Mouse (Mus musculus): ENCODE data around the gene Nanos1. TPM values are rescaled to one million over a fixed set of nuclear protein-coding genes. Genes with fewer than 3 reads are reported as not detected.

Nanos1 gene
- 1.2 and 1.4 TPM in 2 replicates for polyA plus RNA-seq (2014; fragmentation: Nextera tagmentation; extraction: Ambion mirVana)

DNA sequence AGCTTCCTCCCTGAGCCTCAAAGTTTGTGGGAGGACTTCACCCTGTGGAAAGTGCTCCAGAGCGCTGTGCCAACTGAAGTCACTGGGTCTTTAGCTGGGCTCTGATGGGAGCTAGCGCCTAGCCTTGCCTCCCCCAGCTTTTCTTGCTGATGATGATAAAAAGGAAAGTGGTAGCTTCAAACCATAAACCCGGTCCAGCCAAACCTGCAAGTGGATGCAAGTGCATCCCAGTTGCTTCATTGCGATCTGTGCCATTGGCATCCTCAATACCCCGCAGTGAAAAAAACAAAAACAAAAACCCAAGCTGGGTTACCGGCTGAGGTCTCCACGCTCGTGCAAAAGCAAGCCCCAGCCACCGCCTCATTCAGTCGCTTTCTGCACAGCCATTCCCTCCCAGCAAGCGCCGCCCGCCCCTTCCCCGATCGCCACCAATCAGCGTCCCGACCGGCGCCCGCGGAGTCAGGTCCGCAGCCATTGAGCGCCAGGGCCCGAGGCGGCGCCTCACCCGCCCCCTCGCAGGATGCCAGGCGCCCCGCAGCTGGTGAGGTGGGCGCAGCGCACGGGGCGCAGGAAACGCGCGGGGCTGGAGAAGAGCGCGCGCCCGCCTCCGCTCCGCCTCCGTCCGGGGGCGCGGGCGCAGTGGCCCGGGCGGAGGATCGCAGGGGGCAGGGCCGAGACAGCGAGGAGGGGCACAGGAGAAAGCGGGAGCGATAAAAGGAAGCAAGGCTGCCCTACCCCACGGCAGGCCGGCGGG, at the start of gene Nanos1:
Nanos1 (plus strand) TSS at position 550 of the 754 bp plus-strand sequence.
- H3K4me1 ChIP-seq (replicated peaks; ENCODE audit: control insufficient read depth, insufficient read depth, low read length): peaks cover 4% of the 10 kb centered on the region
- under 1% methylated on average over 58 of the region's 58 CpGs for WGBS
- H3K4me2 ChIP-seq: peak within 1 kb of the TSS; percentile 97
- ATAC-seq (replicated peaks; ENCODE audit: low FRiP score): peak; percentile 91
- H3K9me3 ChIP-seq (ENCODE audit: control insufficient read depth, low read length): no peaks in the 10 kb centered on the region
- peak; percentile 90 for DNase-seq (ENCODE audit: low spot score)
- H3K9ac ChIP-seq (ENCODE audit: low read depth, low read length): peak within 1 kb of the TSS; percentile 67
- H3K36me3 ChIP-seq (ENCODE audit: control insufficient read depth, insufficient read depth, low read length): peaks cover 4% of the 10 kb centered on the region; the same call in 1 of the 2 replicates
- peak within 1 kb of the TSS; percentile 73 for H3K4me3 ChIP-seq (ENCODE audit: low read depth, low read length)
- no peak within 1 kb of the TSS for H3K27ac ChIP-seq (ENCODE audit: low read depth, low read length)
- H3K27me3 ChIP-seq (replicated peaks; ENCODE audit: control insufficient read depth, insufficient read depth, low read length): peaks cover 3% of the 10 kb centered on the region

DNA sequence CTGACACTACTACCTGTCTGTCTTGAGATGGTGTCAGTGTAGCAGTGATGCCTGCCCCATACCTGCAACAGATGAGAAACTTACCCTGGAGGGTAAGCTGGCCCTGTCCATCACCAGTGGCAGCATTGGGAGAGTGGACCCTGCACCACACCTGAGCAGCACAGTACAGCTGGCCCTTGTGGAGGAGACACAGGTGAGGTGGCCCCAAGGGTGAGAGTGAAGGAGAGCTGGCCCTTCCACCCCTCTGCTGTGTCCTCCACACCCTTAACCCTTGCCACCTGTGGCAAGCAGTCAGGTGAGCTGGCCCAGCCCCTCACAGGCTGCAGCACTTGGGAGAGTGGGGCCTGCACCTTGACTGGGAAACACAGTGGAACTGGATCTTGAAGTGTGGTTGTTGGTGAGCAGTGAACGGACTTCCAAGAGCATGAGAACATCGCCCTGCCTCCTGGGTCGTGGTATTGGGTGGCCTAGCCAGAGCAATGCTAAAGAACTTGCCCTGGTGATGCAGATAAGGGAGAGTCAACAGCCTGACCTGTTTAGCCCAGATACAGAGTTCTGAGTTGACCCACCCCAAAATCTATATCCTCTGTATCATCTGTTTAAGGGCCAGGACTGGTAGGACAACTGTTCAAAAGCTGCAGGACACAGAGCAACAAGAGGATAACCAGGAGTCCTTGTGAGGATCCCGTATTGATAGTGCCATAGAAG, 46.4 kb upstream of the Nanos1 start:
- Histone ChIP-seq H3K27me3 (replicated peaks; ENCODE audit: control insufficient read depth, insufficient read depth, low read length) (no peaks in the 10 kb centered on the region), H3K27ac (ENCODE audit: low read depth, low read length) (no peak overlapping the region), H3K4me3 (ENCODE audit: low read depth, low read length) (no peak overlapping the region), H3K9me3 (ENCODE audit: control insufficient read depth, low read length) (no peaks in the 10 kb centered on the region), H3K36me3 (ENCODE audit: control insufficient read depth, insufficient read depth, low read length) (no peaks in the 10 kb centered on the region), H3K4me1 (replicated peaks; ENCODE audit: control insufficient read depth, insufficient read depth, low read length) (no peaks in the 10 kb centered on the region; the same call in 1 of the 2 replicates), H3K4me2 (no peak overlapping the region), H3K9ac (ENCODE audit: low read depth, low read length) (no peak overlapping the region)
- WGBS: 65% methylated on average over 4 of the region's 4 CpGs
- peak; percentile 87 for ATAC-seq (replicated peaks; ENCODE audit: low FRiP score)
- no peak for DNase-seq (ENCODE audit: low spot score)

DNA sequence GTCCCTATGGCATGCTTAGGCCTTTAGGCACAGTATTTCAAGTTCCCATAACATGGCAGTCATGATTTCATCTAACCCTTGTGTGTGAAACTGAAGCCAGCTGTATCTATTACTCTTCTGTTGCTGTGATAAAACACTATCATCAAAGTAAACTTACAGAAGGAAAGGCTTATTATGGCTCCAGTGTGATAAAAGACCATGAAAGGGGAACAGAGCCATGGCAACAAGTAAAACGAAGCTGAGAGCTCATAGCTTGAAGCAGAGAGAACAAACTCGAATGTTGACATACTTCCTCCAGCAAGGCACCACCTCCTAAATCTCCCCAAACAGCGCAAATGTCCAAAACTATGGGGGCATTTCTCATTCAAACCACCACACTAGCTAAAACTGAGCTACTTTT, 45.6 kb upstream of the Nanos1 start:
- no peak overlapping the region for H3K9ac ChIP-seq (ENCODE audit: low read depth, low read length)
- no peaks in the 10 kb centered on the region; the same call in 1 of the 2 replicates for H3K4me1 ChIP-seq (replicated peaks; ENCODE audit: control insufficient read depth, insufficient read depth, low read length)
- WGBS: 36% methylated on average over 3 of the region's 3 CpGs
- DNase-seq (ENCODE audit: low spot score) (no peak), ATAC-seq (replicated peaks; ENCODE audit: low FRiP score) (no peak)
- no peaks in the 10 kb centered on the region for H3K27me3 ChIP-seq (replicated peaks; ENCODE audit: control insufficient read depth, insufficient read depth, low read length)
- H3K27ac ChIP-seq (ENCODE audit: low read depth, low read length): no peak overlapping the region
- no peaks in the 10 kb centered on the region for H3K36me3 ChIP-seq (ENCODE audit: control insufficient read depth, insufficient read depth, low read length)
- no peak overlapping the region for H3K4me3 ChIP-seq (ENCODE audit: low read depth, low read length)
- H3K9me3 ChIP-seq (ENCODE audit: control insufficient read depth, low read length): no peaks in the 10 kb centered on the region
- no peak overlapping the region for H3K4me2 ChIP-seq

DNA sequence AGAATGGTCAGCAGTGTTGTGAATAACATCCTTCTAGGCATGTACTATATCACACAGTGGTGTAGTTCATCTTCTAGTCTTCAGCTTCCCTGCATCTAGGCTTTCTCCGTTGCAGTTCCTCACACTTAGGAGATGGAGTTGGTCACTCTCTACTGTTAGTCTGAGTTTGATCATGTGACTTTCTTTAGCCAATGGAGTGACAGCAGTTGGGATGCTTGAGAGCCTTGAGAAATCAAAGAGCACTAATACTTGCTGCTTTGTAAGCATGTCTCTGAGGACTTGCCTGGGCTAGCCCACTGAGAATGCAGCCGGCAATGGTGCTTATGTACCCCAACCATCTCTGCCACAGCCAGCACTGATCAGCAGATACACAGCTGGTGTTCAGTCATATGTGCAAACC, 43.2 kb upstream of the Nanos1 start:
- Histone ChIP-seq H3K4me3 (ENCODE audit: low read depth, low read length) (no peak overlapping the region), H3K4me1 (replicated peaks; ENCODE audit: control insufficient read depth, insufficient read depth, low read length) (no peaks in the 10 kb centered on the region; the same call in 1 of the 2 replicates), H3K27ac (ENCODE audit: low read depth, low read length) (no peak overlapping the region), H3K27me3 (replicated peaks; ENCODE audit: control insufficient read depth, insufficient read depth, low read length) (no peaks in the 10 kb centered on the region), H3K9ac (ENCODE audit: low read depth, low read length) (no peak overlapping the region), H3K36me3 (ENCODE audit: control insufficient read depth, insufficient read depth, low read length) (no peaks in the 10 kb centered on the region), H3K4me2 (no peak overlapping the region), H3K9me3 (ENCODE audit: control insufficient read depth, low read length) (no peaks in the 10 kb centered on the region)
- WGBS: 75% methylated on average over 2 of the region's 2 CpGs
- no peak for DNase-seq (ENCODE audit: low spot score)
- no peak for ATAC-seq (replicated peaks; ENCODE audit: low FRiP score)

DNA sequence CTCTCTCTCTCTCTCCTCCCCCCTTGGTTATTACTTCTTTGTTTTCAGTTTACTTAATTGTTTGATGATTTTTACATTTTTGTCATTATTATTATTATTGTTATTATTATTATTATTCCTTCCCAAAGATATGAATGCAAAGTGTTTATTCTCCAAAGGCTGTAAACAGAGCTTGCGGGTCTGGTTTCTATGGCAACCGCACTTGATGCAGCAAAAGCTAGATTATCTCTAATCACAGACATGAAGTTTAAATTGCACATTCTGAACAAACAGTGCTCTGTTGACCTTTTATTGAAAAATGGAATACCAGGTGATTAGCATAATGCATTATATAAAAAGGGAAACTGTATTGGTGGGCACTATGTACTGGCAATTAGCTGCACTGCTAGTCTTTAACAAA, 39.4 kb upstream of the Nanos1 start:
- no peak for DNase-seq (ENCODE audit: low spot score)
- 91% methylated on average over 2 of the region's 2 CpGs for WGBS

DNA sequence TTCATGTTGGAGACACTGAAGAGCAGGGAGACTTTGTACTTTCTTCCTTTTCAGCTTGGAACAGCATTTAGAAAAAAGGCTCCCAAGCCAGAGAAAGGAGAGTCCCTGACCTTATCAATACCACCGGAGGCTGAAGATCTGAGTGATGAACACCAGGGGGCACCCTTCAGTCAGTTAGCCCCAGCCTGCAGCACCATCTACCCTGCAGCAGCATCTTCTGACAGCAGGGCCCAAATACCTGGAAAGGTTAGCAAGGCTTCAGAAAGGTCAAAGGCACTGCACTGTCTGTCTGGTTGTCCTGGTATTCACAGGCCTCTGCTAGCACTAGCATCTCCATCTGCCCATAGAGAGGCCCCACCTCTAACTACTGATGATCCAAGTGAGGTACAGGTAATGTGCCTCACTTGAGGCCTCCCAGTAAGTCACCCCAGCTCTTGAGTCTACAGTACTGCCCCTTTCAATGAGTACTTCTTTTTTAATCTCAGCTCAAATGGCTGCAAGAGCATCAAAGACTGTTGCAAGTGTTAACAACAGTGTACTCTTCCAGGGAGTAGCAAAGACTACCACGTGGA, 25.4 kb upstream of the Nanos1 start:
- DNase-seq (ENCODE audit: low spot score) (no peak), ATAC-seq (replicated peaks; ENCODE audit: low FRiP score) (peak; percentile 78)
- WGBS: 43% methylated on average over 2 of the region's 2 CpGs

More for the DNA sequence above, 39.4 kb upstream of the Nanos1 start:
- no peak overlapping the region for H3K27ac ChIP-seq (ENCODE audit: low read depth, low read length)
- no peak for ATAC-seq (replicated peaks; ENCODE audit: low FRiP score)
- no peaks in the 10 kb centered on the region for H3K9me3 ChIP-seq (ENCODE audit: control insufficient read depth, low read length)
- H3K4me2 ChIP-seq: no peak overlapping the region
- no peaks in the 10 kb centered on the region for H3K36me3 ChIP-seq (ENCODE audit: control insufficient read depth, insufficient read depth, low read length)
- H3K4me3 ChIP-seq (ENCODE audit: low read depth, low read length): no peak overlapping the region
- no peaks in the 10 kb centered on the region for H3K27me3 ChIP-seq (replicated peaks; ENCODE audit: control insufficient read depth, insufficient read depth, low read length)
- no peak overlapping the region for H3K9ac ChIP-seq (ENCODE audit: low read depth, low read length)
- H3K4me1 ChIP-seq (replicated peaks; ENCODE audit: control insufficient read depth, insufficient read depth, low read length): no peaks in the 10 kb centered on the region

DNA sequence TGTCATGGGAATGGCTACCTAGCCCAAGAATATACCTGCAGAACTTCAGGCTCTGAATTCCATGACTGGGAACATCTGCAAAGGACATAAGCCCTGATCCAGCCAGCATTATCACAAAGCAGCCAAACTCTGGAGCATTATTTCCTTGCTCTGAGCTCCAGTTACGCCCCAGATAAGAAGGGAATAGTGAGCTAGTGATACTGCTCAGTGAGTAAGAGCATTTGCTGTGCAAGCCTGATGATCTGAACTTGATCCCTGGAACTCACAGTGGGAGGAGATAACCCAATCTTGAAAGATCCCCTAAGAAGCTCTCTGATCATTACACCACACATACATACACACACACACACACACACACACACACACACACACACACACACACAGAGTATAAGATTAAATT, 24.5 kb upstream of the Nanos1 start:
- Histone ChIP-seq H3K9me3 (ENCODE audit: control insufficient read depth, low read length) (no peaks in the 10 kb centered on the region), H3K4me1 (replicated peaks; ENCODE audit: control insufficient read depth, insufficient read depth, low read length) (no peaks in the 10 kb centered on the region), H3K4me2 (no peak overlapping the region), H3K27me3 (replicated peaks; ENCODE audit: control insufficient read depth, insufficient read depth, low read length) (no peaks in the 10 kb centered on the region), H3K4me3 (ENCODE audit: low read depth, low read length) (no peak overlapping the region), H3K36me3 (ENCODE audit: control insufficient read depth, insufficient read depth, low read length) (no peaks in the 10 kb centered on the region), H3K9ac (ENCODE audit: low read depth, low read length) (no peak overlapping the region), H3K27ac (ENCODE audit: low read depth, low read length) (no peak overlapping the region)
- DNase-seq (ENCODE audit: low spot score) (no peak), ATAC-seq (replicated peaks; ENCODE audit: low FRiP score) (no peak)
- 67% methylated on average over 1 of the region's 1 CpGs for WGBS

More for the DNA sequence above, 25.4 kb upstream of the Nanos1 start:
- no peak overlapping the region for H3K9ac ChIP-seq (ENCODE audit: low read depth, low read length)
- H3K36me3 ChIP-seq (ENCODE audit: control insufficient read depth, insufficient read depth, low read length): no peaks in the 10 kb centered on the region
- no peaks in the 10 kb centered on the region for H3K27me3 ChIP-seq (replicated peaks; ENCODE audit: control insufficient read depth, insufficient read depth, low read length)
- H3K27ac ChIP-seq (ENCODE audit: low read depth, low read length): no peak overlapping the region
- H3K4me2 ChIP-seq: no peak overlapping the region
- H3K9me3 ChIP-seq (ENCODE audit: control insufficient read depth, low read length): no peaks in the 10 kb centered on the region
- H3K4me3 ChIP-seq (ENCODE audit: low read depth, low read length): no peak overlapping the region
- no peaks in the 10 kb centered on the region for H3K4me1 ChIP-seq (replicated peaks; ENCODE audit: control insufficient read depth, insufficient read depth, low read length)

DNA sequence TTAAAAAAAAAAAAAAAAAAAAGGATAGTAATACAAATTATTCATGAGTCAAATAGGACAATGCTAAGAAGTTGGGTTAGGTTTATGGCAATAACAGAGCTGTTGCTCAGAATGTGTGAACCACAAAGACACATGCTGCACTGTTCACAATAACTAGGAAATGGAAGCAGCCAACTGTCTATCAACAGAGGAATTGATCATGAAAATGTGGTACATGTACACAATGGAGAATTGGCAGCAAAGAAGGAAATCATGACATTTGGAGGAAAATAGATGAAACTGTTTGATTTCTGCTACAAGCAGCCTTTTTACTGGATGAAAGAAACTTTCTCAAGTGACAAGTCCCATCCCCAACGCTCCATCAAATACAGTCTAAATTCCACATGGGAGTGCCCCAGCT, 23.8 kb upstream of the Nanos1 start:
- no peak overlapping the region for H3K4me2 ChIP-seq
- DNase-seq (ENCODE audit: low spot score) (no peak), ATAC-seq (replicated peaks; ENCODE audit: low FRiP score) (no peak)
- no peak overlapping the region for H3K4me3 ChIP-seq (ENCODE audit: low read depth, low read length)
- no peak overlapping the region for H3K9ac ChIP-seq (ENCODE audit: low read depth, low read length)
- no peaks in the 10 kb centered on the region for H3K27me3 ChIP-seq (replicated peaks; ENCODE audit: control insufficient read depth, insufficient read depth, low read length)
- no peaks in the 10 kb centered on the region for H3K9me3 ChIP-seq (ENCODE audit: control insufficient read depth, low read length)
- H3K36me3 ChIP-seq (ENCODE audit: control insufficient read depth, insufficient read depth, low read length): no peaks in the 10 kb centered on the region
- H3K27ac ChIP-seq (ENCODE audit: low read depth, low read length): no peak overlapping the region
- H3K4me1 ChIP-seq (replicated peaks; ENCODE audit: control insufficient read depth, insufficient read depth, low read length): no peaks in the 10 kb centered on the region
- 84% methylated on average over 1 of the region's 1 CpGs for WGBS

All from liver, embryonic 11.5 days (tissue).